Mouse (Mus musculus): ENCODE results near the gene Tmem164.

DNA sequence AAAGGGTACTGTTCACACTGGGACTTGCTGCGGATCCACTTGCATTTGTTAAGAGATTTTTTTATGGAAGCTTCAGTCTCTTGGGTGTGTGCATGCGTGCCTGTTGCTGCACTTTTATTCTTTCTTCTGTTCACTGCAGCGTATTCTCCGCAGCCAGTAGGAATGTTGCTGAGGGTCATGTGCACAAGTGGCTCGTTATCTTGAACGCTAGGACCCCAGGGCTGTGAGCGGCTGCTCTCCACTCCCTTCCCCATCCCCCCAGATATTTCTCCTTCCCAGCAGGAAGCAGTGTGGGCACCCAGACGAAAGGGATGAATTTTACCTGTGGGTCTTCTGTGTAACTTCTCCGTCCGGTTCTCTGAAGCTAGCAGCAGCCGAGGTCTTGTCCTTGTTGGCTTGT, 15.6 kb downstream of the Tmem164 start:
- no peak for TF ChIP-seq CTCF (IDR thresholded peaks at IDR 0.05; ENCODE audit: low read depth, low read length)
- no peak for TF ChIP-seq GATA1 (IDR thresholded peaks at IDR 0.05; ENCODE audit: borderline replicate concordance, low read length)
- no peak for TF ChIP-seq GATA2 (IDR thresholded peaks at IDR 0.05; ENCODE audit: borderline replicate concordance, low read depth, low read length)
- TF ChIP-seq TAL1 (conservative IDR thresholded peaks at IDR 0.05; ENCODE audit: low read depth, low read length), result no peak

Data from G1E (cell line).